Mouse (Mus musculus) thymus, postnatal 10 days (tissue): ENCODE measurements around the gene Rpl15.
A peak's percentile ranks its signal among the peaks of the same experiment; 100 is the strongest.
"Not testable (repeated sequence)": the region's sequence is repeated elsewhere in the genome, so short reads cannot be mapped to it uniquely, and the experiment has no call there.

Experiments
- DNase-seq, 2 experiments: peaks; one replicate each; pipeline ENCODE4 v3.0.0; 2021; ENCODE audit warnings: low spot score in 2 of 2

Rpl15 gene

GRCm38 (mm10) chr14:18270529-18271441 is at the start of gene Rpl15, which contains the start of gene Nkiras1:
TSS of gene Rpl15 (minus strand) at chr14:18271391.
TSS of gene Nkiras1 (plus strand) at chr14:18271136.
- peak; percentile 97 to 98 for DNase-seq

DNA sequence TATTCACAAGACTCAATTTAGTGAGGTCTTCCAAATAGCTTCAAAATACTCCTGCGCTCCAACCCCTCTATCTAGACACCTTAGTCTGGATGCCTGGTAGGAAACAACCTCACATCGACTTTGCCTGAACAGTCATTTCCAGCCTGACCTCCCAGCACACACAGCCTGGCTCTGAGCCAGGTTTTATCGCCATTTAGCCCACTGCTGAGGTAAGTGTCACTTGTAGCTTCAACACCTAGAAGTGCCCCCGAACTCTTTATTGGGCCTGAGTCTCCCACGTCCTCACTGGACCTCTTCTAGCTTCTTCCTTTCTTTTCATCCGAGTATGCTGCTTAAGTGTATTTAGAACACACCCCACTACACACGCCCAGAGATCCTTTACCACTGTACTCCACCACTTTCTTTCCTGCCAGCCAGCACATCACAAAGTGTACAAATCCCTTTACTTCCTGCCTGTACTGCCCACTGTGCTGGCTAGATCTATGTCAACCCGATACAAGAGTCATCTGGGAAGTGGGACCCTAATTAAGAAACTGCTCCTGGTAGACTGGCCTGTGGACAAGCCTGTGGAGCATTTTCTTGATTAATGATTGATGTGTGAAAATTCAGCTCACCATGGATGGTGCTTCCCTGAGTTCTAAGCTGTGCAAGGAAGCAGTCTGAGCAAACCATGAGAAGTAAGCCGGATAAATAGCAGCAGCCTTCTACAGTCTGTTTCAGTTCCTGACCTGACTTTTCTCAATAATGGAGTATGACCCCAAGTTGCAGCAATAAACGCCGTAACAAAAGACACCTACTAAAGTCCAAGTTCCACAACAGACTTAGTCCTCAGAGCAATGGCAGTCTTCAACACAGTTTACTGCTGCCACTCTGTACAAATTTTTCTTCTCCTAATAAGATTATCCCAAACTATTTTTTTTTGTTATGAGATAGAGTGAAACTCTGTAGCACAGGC is 46.5 kb upstream of the Rpl15 start:
- no peak for DNase-seq

DNA sequence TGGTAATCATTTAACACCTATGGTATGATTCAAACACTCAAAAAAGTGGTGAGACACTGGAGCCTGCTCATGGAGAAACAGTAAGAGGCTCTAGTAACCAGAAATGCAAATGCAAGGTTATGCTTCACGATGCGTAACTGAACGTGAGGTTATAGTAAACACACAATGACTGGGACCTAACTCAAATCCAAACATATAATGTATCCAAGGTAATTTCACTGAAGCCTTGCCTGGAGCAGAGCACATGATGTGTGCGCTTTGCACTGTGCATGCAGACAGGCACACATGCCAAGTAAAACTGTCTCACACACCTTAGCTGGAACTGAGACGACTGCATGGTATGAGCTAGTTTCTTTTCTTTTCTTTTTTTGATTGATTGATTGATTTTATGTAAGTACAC is 33.0 kb upstream of the Rpl15 start:
- DNase-seq = no peak

- no peak for DNase-seq
Measured at GRCm38 (mm10) chr14:18303262-18303661, 32.1 kb upstream of the Rpl15 start.

DNA sequence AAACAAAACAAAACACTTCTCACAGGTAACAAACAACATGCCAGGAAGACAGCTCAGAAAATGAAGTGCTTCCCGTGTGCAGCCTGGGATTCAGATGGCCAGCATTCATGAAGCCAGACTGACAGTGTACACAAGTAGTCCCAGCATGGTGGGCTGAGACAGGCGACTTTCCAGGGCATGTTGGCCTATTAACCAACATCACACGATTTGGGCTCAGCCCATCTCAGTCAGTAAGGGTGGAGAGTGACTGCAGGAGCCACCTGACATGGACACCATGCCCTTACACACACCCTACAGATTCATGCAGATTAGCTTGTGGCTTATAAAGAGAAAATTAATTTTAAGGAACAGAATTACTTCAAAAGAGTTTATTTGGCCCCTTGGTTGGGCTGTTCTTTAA is 31.6 kb upstream of the Rpl15 start:
- DNase-seq = no peak

- peak in 1 of 2 experiments; percentile 4 for DNase-seq
Measured at GRCm38 (mm10) chr14:18301591-18301990, 30.4 kb upstream of the Rpl15 start.

GRCm38 (mm10) chr14:18300676-18301075 is 29.5 kb upstream of the Rpl15 start:
- DNase-seq = no peak

GRCm38 (mm10) chr14:18298874-18299273 is 27.7 kb upstream of the Rpl15 start:
- no peak for DNase-seq

GRCm38 (mm10) chr14:18297441-18297840 is 26.2 kb upstream of the Rpl15 start:
- no peak for DNase-seq

DNA sequence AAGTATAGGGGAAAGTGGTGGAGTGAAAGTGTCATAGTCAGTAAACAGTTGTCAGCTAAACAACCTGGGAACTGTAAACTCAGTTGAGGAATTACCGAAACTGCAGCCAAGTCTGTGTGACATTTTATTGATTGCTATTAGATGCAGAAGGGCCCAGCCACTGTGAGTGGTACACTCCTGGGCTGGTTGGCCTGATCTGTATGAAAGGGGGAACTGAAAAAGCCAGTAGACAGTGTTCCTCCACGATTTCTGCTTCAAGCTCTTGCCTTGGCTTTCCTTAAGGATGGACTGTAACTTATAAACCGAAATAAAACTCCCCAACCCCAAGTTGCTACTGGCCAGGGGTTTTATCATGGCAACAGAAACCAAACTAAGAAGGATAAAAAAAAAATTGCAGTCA is 21.4 kb upstream of the Rpl15 start:
- DNase-seq = no peak

- DNase-seq = no peak
Measured at GRCm38 (mm10) chr14:18292111-18292510, 20.9 kb upstream of the Rpl15 start.

- no peak for DNase-seq
Measured at GRCm38 (mm10) chr14:18287391-18287790, 16.2 kb upstream of the Rpl15 start.

- no peak for DNase-seq
Measured at GRCm38 (mm10) chr14:18286441-18286840, 15.2 kb upstream of the Rpl15 start.

DNA sequence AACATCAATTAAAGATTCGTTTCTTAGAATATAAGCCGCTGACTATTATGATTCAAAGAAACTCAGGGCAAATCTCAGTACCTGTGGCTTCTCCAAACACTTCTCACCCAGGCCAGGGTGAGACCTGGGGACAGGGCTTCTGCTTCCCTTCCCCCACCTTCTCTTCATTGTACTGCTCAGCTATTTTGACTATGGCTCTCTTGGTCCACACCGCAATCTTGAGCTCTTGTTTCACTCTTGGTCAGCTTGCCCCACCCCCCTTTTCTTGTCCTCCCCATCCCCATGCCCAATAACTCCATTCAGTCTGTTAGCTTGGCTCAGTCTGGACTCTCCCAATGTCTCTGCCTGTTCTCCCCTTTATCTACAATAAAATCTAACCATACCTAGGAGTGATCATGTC is 14.3 kb upstream of the Rpl15 start:
- no peak for DNase-seq

DNA sequence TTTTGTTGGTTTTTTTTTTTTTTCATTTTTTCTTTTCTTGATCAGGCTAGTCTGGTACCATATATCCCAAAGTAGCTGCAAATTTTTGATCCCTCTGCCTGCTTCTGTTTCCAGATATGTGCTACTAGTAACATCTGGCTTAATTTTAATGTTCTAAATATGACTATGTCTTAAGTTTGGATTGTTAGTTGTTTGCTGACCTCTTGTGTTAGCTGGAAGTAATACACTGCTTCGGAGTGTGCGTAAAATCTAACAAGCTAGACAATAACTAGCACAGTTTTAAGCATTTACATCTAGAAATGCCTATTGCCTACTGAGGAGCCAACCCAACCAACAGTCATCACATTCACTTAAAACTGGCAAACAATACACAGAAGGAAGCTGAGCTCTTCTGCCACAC is 13.4 kb upstream of the Rpl15 start:
- DNase-seq = peak in 1 of 2 experiments; percentile 25

- DNase-seq = no peak
Measured at GRCm38 (mm10) chr14:18280375-18280774, 9.2 kb upstream of the Rpl15 start.

DNA sequence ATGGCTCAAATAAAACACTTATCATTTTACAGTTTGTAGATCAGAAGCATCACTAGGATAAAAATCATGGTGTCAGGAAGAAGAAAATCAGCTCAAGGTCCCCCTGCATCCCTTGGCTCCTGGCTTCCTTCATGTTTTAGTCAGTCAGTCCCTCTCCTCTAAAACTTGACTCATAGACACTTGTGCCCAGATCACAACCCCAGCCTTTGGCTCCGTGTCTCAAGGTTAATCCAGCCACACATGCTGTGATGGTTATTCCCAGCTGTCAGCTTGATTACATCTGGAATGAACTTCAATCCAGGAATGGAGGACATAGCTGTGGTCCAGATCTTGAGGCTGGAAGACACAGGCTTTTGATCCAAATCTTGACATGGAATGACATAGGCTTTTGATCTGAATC is 3.3 kb upstream of the Rpl15 start:
- no peak for DNase-seq

GRCm38 (mm10) chr14:18271666-18272065 is 475 bp upstream of the Rpl15 start:
- no peak for DNase-seq

DNA sequence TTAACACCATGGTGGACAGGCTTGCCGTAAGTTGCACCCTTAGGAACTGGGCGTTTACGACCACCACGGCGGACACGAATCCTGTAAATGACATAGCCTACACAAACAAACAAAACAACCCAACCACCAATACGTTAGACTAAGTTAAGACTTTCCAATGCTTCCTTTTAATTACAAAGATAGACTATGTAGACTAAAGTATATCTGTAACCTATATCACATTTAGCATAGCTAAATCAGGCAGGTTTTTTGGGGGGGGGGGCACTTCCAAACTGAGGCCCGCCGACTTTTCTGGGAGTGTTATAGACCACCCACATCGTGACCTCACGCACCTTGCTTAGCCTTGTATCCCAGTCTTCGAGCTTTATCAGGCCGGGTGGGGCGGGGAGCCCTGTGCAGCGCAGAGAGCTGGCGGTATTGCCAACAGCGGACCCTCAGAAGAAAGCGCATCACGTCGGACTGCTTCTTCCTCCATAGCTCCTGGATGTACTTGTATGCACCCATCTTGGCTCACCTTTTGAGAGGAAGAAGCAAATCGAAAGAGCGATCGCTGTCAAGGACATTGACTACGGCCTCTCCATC is 1.2 kb downstream of the Rpl15 start:
- DNase-seq = not testable (repeated sequence)

DNA sequence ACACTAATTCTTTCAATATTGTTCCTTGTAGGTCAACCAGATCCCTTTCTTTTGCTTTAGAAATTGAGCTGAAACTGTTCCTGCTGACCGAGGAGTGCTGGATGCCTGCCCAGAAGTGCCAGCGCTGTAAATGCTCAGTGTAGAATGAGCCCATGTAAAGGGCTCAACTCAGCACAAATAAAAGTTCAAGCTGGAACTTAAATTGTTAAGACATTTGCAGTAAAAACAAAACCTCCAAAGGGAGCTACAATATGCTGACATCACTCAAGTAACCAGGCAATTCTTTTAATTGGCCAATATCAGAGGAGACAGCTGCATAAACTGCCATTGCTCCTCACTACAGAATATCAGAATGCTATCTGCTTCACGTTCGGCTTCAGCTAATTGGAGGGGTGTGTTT is 7.8 kb downstream of the Rpl15 start:
- DNase-seq = no peak

DNA sequence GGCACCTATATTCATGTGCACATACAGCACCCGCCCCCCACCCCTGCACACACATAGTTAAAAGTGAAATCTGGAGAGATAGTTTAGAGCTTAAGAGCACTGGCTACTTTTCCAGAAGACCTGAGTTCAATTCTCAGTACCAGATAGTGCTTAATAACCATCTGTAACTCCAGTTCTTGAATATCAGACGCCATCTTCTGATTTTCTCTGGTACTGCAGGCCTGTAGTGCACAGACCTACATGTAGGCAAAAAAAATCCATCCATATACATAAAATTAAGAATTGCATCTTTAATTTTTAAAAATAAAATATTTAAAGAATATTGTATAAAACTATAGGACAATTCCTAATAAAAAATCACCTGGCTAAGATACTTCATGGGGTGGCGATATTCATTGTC is 10.0 kb downstream of the Rpl15 start:
- no peak for DNase-seq

- no peak for DNase-seq
Measured at GRCm38 (mm10) chr14:18242638-18243130, 28.5 kb downstream of the Rpl15 start.
